Mouse (Mus musculus) gastrocnemius, postnatal 4 days (tissue): ENCODE data around the gene Dcst2. TPM values are rescaled to one million over a fixed set of nuclear protein-coding genes. Genes with fewer than 3 reads are reported as not detected.

Experiments
- DNase-seq, 2 experiments: peaks; one replicate each; pipeline ENCODE4 v3.0.0; 2021 to 2022; ENCODE audit warnings: low spot score in 2 of 2, mixed read lengths in 2 of 2
- total RNA-seq, 2 experiments: library from RNA; stranded (reverse); gene quantifications; 2 replicates each; pipeline ENCODE4 v1.2.3; 2021

Gene Dcst2
- total RNA-seq, 2 experiments from 2014 or later: 0.12 to 0.16 TPM

DNA sequence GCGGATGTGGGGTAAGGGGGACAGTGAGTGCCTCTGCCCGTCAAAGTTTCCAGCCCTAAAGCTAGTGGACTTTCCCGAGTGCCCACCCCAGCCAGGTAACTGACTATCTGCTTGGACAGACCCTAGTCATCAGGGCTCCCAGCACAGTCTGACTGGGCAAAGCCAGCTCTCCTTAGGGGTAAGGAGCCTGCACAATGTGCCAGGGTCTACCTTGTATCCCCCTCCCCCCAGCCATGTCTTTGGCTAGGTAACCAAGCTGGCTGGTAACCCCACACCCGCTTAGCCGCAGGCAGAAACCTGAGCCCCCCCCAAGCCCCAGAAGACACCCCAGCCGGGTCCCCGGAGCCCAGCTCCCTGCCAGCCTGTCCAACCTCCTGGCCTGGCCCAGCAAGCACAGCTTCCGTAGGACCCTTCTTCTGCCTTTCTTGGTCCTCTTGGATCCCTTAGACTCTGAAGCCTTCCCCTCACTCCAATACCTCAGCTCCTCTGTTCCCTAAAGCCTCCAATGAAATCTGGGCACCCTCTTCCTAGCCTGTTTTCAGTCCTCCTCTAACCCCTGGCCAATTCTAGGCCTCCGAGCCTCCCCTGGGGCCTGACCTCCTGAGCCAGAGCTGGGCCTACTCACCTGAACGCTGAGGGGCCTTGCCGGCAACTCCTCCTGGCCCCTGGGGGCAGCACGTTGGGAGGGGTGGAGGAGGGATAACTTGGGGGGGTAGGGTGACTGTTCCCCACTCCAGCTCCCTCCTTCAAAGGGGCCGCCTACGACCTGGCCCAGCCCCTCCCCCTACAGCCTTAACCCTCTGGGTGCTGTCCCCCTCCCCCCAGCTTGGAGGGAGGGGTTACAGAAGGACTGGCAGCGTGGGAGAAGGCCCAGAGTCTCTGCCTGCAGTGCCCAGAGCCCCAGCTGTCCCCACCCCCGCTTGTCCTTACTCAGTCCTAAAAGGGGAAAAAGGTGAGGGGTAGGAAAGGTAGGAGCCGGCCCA, 25.0 kb downstream of the Dcst2 start:
- DNase-seq: no peak

DNA sequence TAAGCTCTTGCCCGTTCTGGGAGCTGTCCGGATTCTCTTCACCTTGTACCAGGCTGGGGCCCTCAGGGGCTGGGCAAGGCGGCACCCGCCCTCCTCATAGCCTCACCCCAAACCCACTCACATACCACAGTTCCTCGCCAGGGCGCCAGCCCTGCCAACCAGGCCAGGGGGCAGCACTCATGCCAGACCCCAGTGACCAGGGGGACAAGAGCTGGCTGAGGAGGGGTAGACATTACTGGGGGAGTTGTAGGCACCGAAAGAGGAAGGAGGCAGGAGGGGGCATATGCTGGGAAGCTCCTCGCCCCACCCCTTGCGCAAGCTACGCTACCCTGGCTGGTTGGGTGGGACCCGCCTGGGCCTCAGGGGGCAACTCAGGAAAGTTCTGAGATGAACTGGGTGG, 25.9 kb downstream of the Dcst2 start:
- DNase-seq: no peak

DNA sequence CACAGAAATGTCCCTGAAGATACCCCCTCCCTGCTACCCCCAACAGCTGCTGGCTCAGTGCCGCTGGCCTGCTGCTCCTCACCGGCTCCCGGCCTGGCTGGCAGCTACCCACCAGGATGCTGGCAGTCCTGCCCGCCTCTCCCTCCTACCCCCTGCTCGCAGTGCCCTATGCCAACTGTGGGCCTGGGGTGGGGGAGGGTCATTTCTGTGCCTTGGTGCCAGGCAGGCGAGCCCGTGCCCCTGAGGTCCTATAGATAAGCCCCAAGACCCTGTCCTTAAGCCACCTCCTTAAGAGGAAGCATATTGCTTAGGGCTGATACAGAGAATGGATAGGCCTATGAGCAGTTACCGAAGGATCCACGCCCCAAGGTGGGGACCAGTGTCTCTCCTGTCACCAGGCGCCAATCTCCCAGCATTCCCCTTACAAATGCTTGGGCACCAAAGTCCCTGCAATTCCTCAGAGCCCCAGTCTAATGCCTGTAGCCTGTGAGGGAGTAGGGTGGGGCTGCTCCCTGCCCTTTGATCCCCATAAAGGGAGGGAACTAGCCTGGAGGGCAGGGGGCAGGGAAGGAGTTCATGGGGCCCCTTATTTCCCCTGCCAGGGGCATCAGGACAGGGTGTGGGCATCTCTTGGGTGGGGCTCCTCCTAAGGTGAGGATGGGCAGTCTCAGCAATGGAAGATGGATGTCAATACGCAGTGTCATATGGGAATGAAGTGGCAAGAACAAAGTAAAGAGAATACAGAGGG, 26.5 kb downstream of the Dcst2 start:
- DNase-seq: peak in 1 of 2 experiments; percentile 66

DNA sequence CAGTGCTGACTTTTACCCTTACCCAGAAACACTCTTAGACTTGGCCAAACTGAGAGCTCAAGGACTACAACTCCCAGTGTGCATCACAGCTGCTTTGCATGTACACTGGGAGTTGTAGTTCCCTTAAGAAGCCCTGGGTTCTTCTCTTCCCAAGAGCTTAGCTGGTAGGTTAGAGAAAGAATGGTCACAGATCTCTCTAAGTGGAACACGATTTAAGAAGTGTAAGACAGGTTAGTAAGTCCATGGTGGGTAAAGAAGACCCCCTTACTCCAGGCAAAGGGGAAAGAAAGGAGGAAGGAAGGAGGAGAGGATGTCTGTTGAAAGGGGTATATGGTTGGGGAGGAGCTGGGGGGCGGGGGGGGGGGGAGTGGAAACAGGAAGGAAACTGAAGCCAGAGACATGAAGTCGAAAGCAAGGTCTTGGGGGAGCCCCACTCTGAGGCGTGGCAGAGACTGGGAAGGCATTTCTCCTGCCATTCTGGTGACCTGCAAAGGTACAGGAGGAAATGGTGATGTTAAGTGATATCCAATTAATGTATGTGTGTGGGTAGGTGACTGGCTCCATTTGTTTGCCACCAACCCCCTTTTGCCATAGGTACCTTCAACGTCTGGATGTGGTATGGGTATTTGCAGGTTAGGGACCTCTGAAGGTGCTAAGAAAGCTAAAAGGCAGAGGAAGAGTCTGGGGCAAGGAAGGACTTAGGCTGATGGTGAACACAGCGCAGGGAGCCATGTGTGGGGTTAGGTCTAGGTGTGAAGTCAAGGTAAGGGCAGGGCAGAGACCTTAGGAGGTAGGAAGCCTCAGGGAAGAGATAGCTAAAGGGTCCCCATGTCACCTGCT, 27.3 kb downstream of the Dcst2 start:
- no peak for DNase-seq

DNA sequence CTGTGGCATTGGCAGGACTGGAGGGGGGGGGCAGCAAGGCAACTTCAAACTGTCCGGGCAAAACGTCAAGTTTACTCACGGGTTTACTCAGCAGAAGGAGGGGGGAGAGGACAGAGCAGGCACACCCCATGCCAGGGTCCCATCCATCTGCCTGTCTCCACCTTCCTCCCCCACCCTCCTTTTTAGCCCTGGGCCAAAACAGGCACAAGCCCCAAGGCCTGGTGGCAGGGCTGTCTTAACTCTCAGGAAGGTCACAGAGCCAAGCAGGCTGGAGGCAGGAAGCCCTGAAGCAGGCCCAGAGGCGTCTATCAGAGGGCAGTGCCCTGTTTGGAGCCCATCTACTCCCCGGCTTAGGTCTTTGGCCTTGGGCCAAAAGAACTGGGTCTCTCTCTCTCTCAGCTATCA, 28.3 kb downstream of the Dcst2 start:
- no peak for DNase-seq

DNA sequence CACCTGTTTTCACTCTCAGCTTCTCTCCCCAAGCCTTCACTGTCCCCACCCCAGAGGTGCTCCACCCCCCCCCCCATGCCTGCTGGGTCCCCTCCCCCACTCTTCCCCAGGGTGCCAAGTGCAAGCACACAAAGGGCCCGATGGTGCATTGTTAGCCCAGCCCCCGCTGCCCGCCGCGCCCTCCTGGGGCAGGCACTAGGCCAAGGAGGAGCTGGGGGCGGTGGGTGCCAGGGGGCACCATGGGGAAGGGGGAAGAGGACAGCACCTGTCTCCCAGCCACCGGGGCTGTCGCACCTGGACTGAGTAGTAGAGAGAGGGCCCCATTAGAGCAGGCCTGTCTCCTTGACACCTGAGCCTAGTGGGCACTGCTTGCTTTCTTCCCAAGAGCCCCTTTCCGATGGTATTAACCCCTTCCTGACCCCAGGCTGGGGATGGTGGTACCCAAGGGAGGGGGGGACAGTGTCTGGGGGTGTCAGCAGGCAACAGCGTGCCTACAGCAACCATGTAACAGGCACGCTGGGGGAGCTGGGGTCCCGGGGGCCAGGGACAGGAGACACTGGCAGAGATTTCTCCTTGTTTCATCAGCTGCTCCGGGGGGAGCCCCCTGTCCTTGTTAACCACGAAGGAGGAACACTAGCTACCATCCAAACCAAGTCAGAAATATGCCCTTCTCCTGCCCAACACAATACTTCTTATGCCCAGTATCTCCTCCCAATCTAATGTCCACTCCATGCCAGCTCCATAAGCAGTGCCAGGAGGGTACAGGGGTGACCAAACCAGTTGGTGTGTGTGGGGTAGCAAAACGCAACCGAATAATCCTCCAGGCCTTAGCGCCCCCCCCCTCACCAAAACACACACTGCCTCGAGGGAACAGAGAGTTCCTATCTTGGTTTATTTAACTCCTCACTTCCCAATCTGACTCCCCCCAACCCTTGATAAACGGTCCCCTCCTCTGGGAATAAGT, 29.2 kb downstream of the Dcst2 start:
- no peak for DNase-seq

DNA sequence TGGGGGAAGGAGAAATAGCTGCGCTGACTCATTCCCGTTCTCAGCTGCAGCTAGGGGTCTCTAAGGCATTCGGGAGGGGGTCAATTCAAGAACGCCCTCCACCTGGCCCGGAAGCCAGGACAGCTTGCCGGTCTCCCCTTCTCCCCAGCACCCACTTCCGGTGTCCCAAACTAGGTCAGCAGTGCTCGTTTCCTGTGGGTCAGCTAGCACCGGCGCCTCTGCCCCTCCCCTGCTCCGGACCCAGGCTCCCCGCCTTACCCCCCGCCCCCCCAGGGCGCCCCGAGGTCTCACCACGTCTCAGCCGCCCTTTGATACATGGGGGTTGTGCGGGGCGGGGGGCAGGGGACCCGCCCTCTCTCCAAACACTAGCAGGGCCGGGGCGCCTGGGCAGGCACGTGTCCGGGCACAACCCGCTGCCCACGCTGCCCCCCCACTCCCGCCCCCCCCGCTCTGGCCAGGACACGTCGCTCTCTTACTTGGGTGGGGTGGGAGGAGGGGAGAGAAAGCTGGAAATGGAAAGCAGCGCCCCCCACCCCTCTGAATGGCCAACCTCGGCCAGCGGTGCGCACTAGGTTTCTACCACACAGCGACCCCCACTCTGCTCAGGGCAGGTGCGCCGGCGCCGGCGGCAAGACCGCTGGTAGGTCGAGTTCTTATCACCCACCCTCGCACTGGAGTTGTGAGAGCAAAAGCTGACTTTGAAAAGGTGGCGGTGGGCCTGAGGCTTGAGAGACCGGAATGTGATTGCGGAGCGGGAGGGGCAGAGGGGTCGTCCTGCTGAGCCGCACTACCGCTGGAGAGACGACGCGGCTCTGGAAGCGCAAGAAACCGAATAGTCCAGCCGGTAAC, 30.1 kb downstream of the Dcst2 start:
- DNase-seq: no peak

DNA sequence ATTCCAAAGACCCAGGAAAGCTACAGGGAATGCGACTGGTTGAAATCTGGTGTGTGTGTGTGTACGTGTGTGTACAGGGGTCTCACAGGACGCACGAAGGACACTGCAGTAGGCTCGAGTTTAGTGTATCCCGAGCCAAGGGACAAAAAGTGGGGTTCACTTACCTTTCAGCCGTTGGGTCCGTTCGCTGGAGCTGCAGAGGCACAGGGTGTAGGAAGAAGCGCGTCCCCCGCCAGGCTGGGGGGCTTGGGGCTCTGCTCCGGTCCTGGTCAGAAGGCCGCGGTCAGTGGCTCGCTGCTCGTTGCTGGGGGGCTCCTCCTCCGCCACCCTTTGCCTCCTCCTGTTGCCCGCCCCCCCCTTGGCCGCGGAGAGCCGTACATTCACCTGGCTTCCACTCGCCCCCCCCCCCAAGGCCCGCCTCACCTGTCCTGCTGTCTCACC, 31.1 kb downstream of the Dcst2 start:
- no peak for DNase-seq

DNA sequence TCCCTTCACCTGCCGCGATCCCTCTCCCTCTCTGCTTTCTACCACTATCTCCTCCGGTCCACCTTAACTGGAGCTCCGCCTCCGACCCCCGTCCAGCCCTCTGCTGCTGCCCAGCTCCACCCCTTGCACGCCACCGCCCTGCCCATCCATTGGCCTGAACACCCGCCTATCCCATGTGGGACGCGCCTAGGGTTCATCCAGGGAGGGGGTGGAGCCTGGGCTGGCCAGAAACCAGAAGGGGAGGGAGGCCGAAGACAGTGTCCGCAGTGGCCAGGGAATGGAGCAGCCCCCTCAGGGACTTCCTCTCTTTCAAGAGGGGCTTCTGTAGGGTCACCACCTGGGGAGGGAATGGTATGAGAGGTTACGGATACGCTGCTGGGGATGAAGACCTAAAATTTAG, 31.8 kb downstream of the Dcst2 start:
- peak; percentile 97 to 99 for DNase-seq

DNA sequence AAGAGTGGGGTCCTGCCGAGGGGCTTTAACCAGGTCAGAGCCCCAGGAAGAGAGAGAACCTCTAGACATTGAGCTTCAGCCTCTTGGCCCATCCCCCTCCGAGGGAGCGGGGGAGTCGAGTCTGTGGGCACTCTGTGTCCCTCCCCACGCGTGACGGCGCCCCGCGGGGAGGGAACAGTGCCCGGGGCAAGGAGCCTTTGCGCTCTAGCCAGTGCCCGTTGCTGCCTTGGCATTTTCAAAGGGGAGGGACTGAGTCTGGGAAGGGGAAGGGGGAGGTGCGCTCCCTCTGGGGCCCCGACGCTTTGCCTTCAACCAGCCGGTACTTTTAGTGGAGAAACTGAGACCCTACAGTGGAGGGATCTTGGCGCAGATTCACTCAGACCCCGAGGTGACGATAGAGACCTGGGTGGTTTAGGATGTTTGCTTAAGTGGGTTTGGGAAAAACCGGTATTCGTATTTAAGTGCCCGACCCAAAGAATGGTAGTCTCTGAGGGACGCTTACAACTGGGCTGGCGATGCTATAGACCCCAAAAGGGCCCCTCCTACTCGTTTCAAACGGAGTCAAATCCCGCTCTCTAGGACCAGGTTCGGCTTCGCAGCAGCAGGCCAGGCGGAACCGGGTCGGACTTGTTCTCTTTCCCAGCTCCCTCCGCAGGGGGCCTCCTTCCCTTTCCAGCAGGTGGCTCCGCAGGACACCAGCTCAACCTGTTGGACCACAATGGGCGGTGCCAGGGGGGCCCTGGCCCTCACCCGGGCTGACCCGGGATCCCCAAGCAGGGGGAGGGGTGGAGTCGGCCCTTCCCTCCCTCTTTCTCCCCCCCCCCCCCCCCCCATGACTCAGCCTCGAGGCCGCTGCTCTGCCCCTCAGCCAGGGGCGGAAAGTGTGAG, 32.5 kb downstream of the Dcst2 start, which contains the start of gene Zbtb7b:
Zbtb7b (minus strand) TSS at position 771 of the 888 bp plus-strand sequence.
- peak; percentile 70 to 81 for DNase-seq

DNA sequence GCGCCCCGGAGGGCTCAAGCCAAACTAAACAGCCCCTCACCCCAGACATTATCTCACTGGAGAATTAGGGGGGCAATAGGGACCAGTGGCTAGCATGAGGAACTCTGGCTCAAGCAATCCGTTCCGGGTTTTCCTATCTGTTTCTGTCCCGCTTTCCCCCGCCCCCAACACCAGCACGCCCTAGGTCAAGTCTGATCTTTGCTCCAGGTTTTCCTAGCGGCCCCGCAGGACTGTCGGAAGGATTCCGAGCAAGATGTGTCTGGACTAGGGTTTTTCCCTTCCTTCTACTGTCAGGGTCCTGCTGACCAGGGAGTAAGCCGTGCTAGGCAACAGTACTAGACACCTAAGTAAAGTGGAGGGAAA, 33.1 kb downstream of the Dcst2 start:
- DNase-seq: peak; percentile 69 to 86

DNA sequence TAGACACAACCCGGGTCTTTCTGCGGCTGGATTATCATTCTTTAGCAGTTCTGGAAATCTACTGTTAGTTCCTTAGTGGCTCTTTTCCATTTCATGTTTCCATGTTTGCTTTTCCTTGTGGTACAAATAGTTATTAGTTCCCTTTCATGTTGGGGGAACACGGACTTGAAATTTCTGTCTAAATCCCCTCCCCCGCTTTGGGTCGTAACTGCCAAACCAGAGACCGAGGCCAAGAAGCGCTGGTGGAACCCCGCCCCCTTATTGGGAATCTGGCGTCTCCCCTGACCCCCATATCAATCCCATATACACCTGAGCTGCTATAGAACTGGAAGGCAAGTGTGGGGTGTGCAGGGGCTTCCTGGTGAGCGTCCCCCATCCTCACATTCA, 33.6 kb downstream of the Dcst2 start:
- DNase-seq: no peak

DNA sequence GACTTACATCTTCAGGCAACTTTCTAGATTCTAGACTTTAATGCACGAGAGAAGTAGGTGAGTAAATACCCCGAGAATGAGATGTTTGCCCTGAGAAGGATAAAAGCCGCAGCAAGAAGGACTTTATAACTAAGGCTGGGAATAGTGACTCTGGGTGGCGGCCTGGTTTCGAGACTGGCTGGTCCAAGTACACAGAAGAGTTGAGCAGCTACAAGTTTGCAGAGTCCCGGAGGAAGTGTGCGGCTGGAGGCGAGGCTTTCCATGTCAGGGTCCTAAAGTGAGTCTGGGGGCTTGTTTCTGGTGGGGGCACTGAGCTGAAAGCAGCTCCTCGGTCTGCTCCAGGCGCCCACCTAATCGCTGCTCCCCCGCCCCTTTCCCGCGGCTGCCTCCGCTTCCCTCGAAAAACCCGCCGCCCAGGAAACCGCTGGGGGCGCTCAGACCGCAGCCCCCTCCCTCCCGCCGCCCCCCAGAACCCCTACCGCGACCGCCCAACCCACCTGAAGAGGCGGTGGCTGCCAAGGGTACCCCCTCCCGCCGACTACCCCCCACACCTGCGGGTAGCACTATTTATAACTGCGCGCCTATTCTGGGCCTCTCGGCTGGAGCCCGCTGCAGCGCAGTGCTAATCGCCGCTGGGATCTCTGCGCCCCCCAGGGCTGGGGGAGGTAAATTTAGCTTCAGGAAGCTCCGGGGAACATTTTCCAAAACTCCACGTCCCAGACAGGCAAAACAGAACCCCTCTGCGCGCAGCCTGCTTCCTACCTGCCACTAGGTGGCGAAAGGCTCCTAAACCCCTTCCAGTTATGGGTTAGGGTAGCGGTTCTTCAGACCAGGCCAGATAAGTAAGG, 34.3 kb downstream of the Dcst2 start:
- peak in 1 of 2 experiments; percentile 69 for DNase-seq

DNA sequence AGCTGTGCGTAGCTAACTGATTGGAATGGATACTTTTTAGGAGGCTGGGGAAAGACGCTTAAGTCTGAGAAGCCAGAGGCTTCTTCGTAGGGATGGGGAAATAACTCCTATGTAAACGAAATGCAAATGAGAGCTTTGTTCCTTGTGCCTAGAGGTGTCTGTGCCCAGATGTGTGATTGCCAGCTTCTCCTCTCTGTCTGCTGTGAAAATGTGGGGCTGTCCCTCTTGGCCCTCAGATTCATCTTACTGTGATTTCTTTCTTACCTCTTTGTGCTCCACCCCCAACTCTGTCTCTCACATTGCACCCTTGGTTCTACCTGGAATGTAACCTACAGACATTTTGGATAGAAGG, 34.9 kb downstream of the Dcst2 start:
- DNase-seq: no peak

DNA sequence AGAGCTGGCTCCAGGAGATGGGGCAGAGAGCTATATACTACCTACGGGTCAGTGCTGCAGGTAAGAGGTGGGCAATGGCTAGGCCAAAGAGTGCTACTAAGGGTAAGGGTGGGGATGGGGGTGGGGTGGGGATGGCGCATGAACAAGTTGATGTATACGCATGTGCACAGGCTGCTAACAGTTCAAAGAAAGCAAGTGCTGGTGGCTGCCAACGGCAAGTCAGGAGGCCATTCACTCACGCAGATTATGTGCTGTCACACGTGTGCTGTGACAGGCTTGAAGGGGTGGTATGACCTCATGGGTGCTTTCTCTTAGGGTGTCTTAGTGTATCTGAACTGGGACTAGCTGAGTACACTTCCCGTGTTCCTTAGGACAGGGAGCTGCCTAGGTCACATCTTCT, 39.6 kb downstream of the Dcst2 start:
- DNase-seq: no peak

DNA sequence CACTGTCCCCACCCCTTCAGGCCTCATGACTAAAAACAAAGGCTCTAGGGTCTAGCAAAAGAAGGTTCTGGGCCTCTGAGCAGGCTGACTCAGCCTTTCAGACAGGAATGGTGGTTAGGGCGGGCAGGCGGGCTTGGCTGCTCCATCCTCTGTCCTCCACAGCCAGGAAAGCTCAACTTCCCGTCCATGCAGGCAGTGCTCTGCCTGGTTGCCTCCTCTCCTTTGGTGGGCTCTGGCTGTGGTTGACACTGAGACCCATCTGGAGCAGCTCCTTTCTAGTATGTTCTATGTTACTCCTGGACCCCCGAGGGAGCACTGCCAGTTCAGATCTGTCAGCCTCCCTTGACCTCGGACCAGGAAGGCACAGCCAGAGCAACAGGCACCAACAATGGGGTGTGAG, 40.9 kb downstream of the Dcst2 start, which contains the start of gene Lenep:
Lenep (minus strand) TSS at position 101 of the 400 bp plus-strand sequence.
- no peak for DNase-seq

DNA sequence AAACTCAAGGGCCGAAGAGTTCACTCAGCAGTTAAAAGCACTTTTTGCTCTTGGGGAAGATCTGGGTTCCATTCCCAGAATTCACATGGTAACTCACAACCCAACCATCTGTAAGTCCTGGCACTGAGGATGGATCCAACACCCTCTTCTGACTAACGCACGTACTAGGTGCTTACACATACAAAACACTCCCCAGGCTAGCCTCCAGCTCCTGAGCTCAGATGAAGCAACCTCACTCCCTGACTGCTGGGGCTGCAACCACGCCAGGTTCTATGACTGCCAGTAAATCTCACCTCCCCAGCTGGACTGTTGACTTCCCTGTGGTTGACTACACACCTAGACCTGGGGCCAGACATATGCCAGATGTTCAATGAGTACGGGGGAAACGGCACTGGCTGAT, 45.1 kb downstream of the Dcst2 start:
- DNase-seq: no peak
